Mouse (Mus musculus) stomach, embryonic 14.5 days (tissue): Measurements from ENCODE around the gene Wfdc5. TPM values are rescaled to one million over a fixed set of nuclear protein-coding genes. Genes with fewer than 3 reads are reported as not detected.
A peak's percentile ranks its signal among the peaks of the same experiment; 100 is the strongest.

Experiments used
- ATAC-seq: fragments of 200-750 bp; cut with Nextera tagmentation; 2 replicates; pipeline ENCODE4 v1.8.0; 2017; ENCODE audit warnings: low read depth, moderate TSS enrichment; ENCODE audit not compliant: insufficient number of reproducible peaks, insufficient read depth, low FRiP score
- H3K27ac ChIP-seq: fragments of 300-500 bp; sonication (generic); 2 replicates; pipeline ENCODE4 v1.5.1; 2014; ENCODE audit warnings: mild to moderate bottlenecking, low read length, moderate library complexity, mixed read lengths
- H3K27me3 ChIP-seq: fragments of 300-500 bp; sonication (generic); 2 replicates; pipeline ENCODE4 v1.6.1; 2014; ENCODE audit warnings: low read length, control low read depth, mixed read lengths; ENCODE audit not compliant: control insufficient read depth, insufficient read depth
- H3K36me3 ChIP-seq: fragments of 300-500 bp; sonication (generic); 2 replicates; pipeline ENCODE4 v1.6.1; 2014; ENCODE audit warnings: mild to moderate bottlenecking, control low read depth, low read length, moderate library complexity, mixed read lengths; ENCODE audit not compliant: control insufficient read depth, insufficient read depth
- H3K4me1 ChIP-seq: fragments of 300-500 bp; sonication (generic); 2 replicates; pipeline ENCODE4 v1.6.1; 2014; ENCODE audit warnings: low read length, control low read depth, mixed read lengths; ENCODE audit not compliant: control insufficient read depth, insufficient read depth
- H3K4me2 ChIP-seq: fragments of 300-500 bp; sonication (generic); replicated peaks from 2 replicates; pipeline ENCODE4 v1.6.1; 2014; ENCODE audit warnings: low read depth, low read length, control low read depth
- H3K4me3 ChIP-seq: fragments of 300-500 bp; sonication (generic); 2 replicates; pipeline ENCODE4 v1.5.1; 2014; ENCODE audit warnings: low read depth, low read length, control low read depth
- H3K9ac ChIP-seq: fragments of 300-500 bp; sonication (generic); replicated peaks from 2 replicates; pipeline ENCODE4 v1.6.1; 2014; ENCODE audit warnings: low read depth, mild to moderate bottlenecking, control low read depth, low read length, moderate library complexity, mixed read lengths
- H3K9me3 ChIP-seq: fragments of 300-500 bp; sonication (generic); 2 replicates; pipeline ENCODE4 v1.6.1; 2016; ENCODE audit warnings: low read depth, low read length, control low read depth; ENCODE audit not compliant: control insufficient read depth
- WGBS: fragments of 180-500 bp; shearing (Covaris S2); extraction: QIAGEN DNeasy Blood & Tissue Kit; methylation state at CpG from one replicate; pipeline ENCODE4 v1.1.7; 2014; 5-methylcytosine and 5-hydroxymethylcytosine counted together
- polyA plus RNA-seq: library from polyadenylated mRNA; unstranded; fragments of >200 nt; fragmentation: Nextera tagmentation; extraction: Ambion mirVana; gene quantifications from 2 replicates; pipeline ENCODE4 v1.2.1, GENCODE M21; 2014

Gene Wfdc5
- polyA plus RNA-seq, 1 experiment from 2014 or later: not detected

GRCm38 (mm10) chr2:164150086-164150760 is 32.3 kb downstream of the Wfdc5 start:
- 36% methylated on average over 14 of the region's 14 CpGs for WGBS

GRCm38 (mm10) chr2:164146556-164146955 is 36.0 kb downstream of the Wfdc5 start:
- Histone ChIP-seq H3K4me2 (no peak overlapping the region), H3K4me3 (no peak overlapping the region), H3K9me3 (no peaks in the 10 kb centered on the region), H3K4me1 (peaks cover 14% of the 10 kb centered on the region; the same call in 1 of the 2 replicates), H3K9ac (no peak overlapping the region), H3K27ac (no peak overlapping the region), H3K27me3 (no peaks in the 10 kb centered on the region), H3K36me3 (no peaks in the 10 kb centered on the region; the same call in 1 of the 2 replicates)
- no peak for ATAC-seq
- WGBS: 94% methylated on average over 12 of the region's 12 CpGs

More at GRCm38 (mm10) chr2:164150086-164150760, 32.3 kb downstream of the Wfdc5 start:
- Histone ChIP-seq H3K4me3 (no peak overlapping the region), H3K9ac (no peak overlapping the region), H3K27me3 (no peaks in the 10 kb centered on the region), H3K4me1 (peaks cover 14% of the 10 kb centered on the region; the same call in 1 of the 2 replicates), H3K4me2 (no peak overlapping the region), H3K9me3 (no peaks in the 10 kb centered on the region), H3K27ac (no peak overlapping the region), H3K36me3 (peaks cover 16% of the 10 kb centered on the region)
- no peak for ATAC-seq

GRCm38 (mm10) chr2:164144541-164144940 is 38.0 kb downstream of the Wfdc5 start:
- no peaks in the 10 kb centered on the region for H3K27me3 ChIP-seq
- no peak overlapping the region for H3K27ac ChIP-seq
- no peak overlapping the region for H3K4me3 ChIP-seq
- H3K4me2 ChIP-seq: no peak overlapping the region
- H3K9ac ChIP-seq: no peak overlapping the region
- H3K36me3 ChIP-seq: no peaks in the 10 kb centered on the region; the same call in 1 of the 2 replicates
- WGBS: 80% methylated on average over 10 of the region's 10 CpGs
- ATAC-seq: no peak
- 0 out of 2 replicates have a peak, but pooled peaks cover 2% of the 10 kb centered on the region for H3K4me1 ChIP-seq
- H3K9me3 ChIP-seq: no peaks in the 10 kb centered on the region

- Histone ChIP-seq H3K4me3 (no peak overlapping the region), H3K36me3 (no peaks in the 10 kb centered on the region; the same call in 1 of the 2 replicates), H3K9ac (no peak overlapping the region), H3K4me1 (0 out of 2 replicates have a peak, but pooled peaks cover under 1% of the 10 kb centered on the region), H3K27ac (no peak overlapping the region), H3K4me2 (no peak overlapping the region), H3K9me3 (no peaks in the 10 kb centered on the region), H3K27me3 (no peaks in the 10 kb centered on the region)
- WGBS: 78% methylated on average over 6 of the region's 6 CpGs
- no peak for ATAC-seq
Measured at GRCm38 (mm10) chr2:164144025-164144424, 38.5 kb downstream of the Wfdc5 start.

GRCm38 (mm10) chr2:164142021-164142420 is 40.5 kb downstream of the Wfdc5 start:
- 65% methylated on average over 10 of the region's 10 CpGs for WGBS
- Histone ChIP-seq H3K36me3 (no peaks in the 10 kb centered on the region; the same call in 1 of the 2 replicates), H3K9ac (no peak overlapping the region), H3K4me2 (no peak overlapping the region), H3K27me3 (no peaks in the 10 kb centered on the region), H3K9me3 (no peaks in the 10 kb centered on the region), H3K4me1 (0 out of 2 replicates have a peak, but pooled peaks cover 6% of the 10 kb centered on the region), H3K4me3 (no peak overlapping the region), H3K27ac (0 out of 2 replicates have a peak overlapping the region, but pooled peaks have one; percentile 6)
- ATAC-seq: no peak

GRCm38 (mm10) chr2:164137754-164138153 is 44.8 kb downstream of the Wfdc5 start:
- no peak for ATAC-seq
- 53% methylated on average over 6 of the region's 6 CpGs for WGBS
- no peaks in the 10 kb centered on the region; the same call in 1 of the 2 replicates for H3K36me3 ChIP-seq
- no peak overlapping the region for H3K4me2 ChIP-seq
- no peak overlapping the region for H3K4me3 ChIP-seq
- no peaks in the 10 kb centered on the region for H3K27me3 ChIP-seq
- H3K4me1 ChIP-seq: peaks cover 12% of the 10 kb centered on the region; the same call in 1 of the 2 replicates
- H3K27ac ChIP-seq: no peak overlapping the region; the same call in 1 of the 2 replicates
- H3K9ac ChIP-seq: no peak overlapping the region
- H3K9me3 ChIP-seq: no peaks in the 10 kb centered on the region

GRCm38 (mm10) chr2:164136393-164136792 is 46.1 kb downstream of the Wfdc5 start:
- H3K4me1 ChIP-seq: peaks cover 12% of the 10 kb centered on the region; the same call in 1 of the 2 replicates
- no peak overlapping the region for H3K4me3 ChIP-seq
- no peak overlapping the region for H3K9ac ChIP-seq
- 14% methylated on average over 2 of the region's 2 CpGs for WGBS
- no peak for ATAC-seq
- H3K36me3 ChIP-seq: no peaks in the 10 kb centered on the region; the same call in 1 of the 2 replicates
- H3K27ac ChIP-seq: no peak overlapping the region; the same call in 1 of the 2 replicates
- H3K27me3 ChIP-seq: no peaks in the 10 kb centered on the region
- H3K4me2 ChIP-seq: no peak overlapping the region
- no peaks in the 10 kb centered on the region for H3K9me3 ChIP-seq

GRCm38 (mm10) chr2:164135367-164135766 is 47.2 kb downstream of the Wfdc5 start:
- no peak for ATAC-seq
- Histone ChIP-seq H3K4me3 (no peak overlapping the region), H3K36me3 (no peaks in the 10 kb centered on the region; the same call in 1 of the 2 replicates), H3K9me3 (no peaks in the 10 kb centered on the region), H3K4me1 (peaks cover 12% of the 10 kb centered on the region; the same call in 1 of the 2 replicates), H3K4me2 (no peak overlapping the region), H3K27me3 (no peaks in the 10 kb centered on the region), H3K9ac (no peak overlapping the region), H3K27ac (no peak overlapping the region)
- 42% methylated on average over 1 of the region's 1 CpGs for WGBS
